Mouse (Mus musculus) erythroid progenitor cell, adult 5-6 weeks (primary cell): ENCODE measurements around the gene Pcdh10. TPM values are rescaled to one million over a fixed set of nuclear protein-coding genes. Genes with fewer than 3 reads are reported as not detected.

Source experiments
- ATAC-seq: replicated peaks from 2 replicates; pipeline ENCODE4 v1.8.0; 2016; ENCODE audit warnings: moderate number of reproducible peaks, mild to moderate bottlenecking, moderate TSS enrichment, inconsistent platforms; ENCODE audit not compliant: poor library complexity, low FRiP score, severe bottlenecking
- total RNA-seq, 2 experiments: library from RNA; stranded (forward) in 1 of 2; stranded (reverse) in 1 of 2; fragments of 150-400 nt in 1 of 2; fragments of 186-747, 209-891 nt in 1 of 2; gene quantifications; 2 replicates each; pipeline versions ENCODE4 v1.2.3 to v1.2.4; 2015 to 2017; ENCODE audit warnings: low replicate concordance in 2 of 2

The Pcdh10 gene
- total RNA-seq (2015; ENCODE audit: low replicate concordance) (not detected in 2 replicates), total RNA-seq (2017; ENCODE audit: low replicate concordance) (not detected in 2 replicates)

GRCm38 (mm10) chr3:45378145-45378544, at the start of gene Pcdh10:
Gene Pcdh10 (plus strand): TSS chr3:45378398.
- ATAC-seq, result no peak

- ATAC-seq, result no peak
These were observed 22.3 kb upstream of the Pcdh10 start for GRCm38 (mm10) chr3:45355919-45356318.

DNA sequence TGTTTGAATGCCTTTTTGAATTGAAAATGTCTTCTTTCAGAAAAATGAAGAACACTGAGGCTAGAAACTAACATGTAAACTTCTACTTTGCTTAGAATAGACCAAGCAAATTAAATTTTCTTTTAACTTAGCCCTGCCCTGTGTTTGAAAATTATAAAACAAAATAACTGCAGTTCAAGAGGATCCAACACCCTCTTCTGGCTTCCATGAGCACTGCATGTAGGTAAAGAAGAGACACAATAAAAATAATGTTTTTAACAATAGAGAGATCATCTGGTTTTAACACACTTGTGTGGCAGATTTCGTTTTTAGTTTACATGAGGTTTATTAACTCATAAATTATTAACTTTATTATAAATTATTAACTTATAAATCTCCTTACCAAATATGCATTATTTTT, 9.2 kb upstream of the Pcdh10 start:
- ATAC-seq, result no peak

DNA sequence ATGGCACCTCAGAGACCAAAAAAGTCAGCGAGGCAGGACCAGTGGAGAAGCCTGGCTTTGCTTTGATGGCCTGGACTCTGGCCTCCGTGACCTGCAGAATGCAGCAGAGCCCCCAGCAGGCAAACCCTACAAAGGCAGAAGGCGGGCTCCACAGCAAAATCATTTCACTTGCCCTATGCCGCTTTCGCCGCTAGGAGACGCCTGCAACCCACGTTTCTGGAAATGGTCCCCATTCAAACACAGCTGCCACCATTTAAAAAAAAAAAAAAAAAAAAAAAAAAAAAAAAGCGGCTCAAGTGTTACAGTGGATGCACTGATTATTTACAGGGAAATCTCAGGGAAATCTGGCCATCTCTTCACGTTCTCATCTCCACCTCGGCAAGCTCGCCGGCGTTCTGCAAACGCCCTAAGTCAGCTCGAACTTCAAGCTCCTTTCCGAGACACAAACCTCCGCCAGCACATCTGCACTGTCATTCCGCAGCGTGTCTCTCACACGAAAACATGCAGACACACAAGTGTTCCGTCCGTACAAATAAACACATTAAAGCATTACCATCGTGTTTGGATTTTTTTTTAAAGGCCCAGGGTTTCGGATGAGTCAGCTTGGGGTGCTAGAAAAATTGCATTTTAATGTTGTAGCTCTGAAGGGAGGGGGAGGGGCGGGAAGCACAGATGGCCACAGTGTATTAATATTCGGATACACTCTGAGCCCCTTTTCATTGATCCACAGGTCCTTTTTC, 2.3 kb upstream of the Pcdh10 start:
- no peak for ATAC-seq

GRCm38 (mm10) chr3:45376501-45377390, 1.5 kb upstream of the Pcdh10 start:
- ATAC-seq, result no peak

GRCm38 (mm10) chr3:45377391-45377998, 703 bp upstream of the Pcdh10 start:
- ATAC-seq, result no peak

- no peak for ATAC-seq
These were observed 1.4 kb downstream of the Pcdh10 start for GRCm38 (mm10) chr3:45379541-45379971.

GRCm38 (mm10) chr3:45379972-45380761, 2.0 kb downstream of the Pcdh10 start:
- no peak for ATAC-seq

GRCm38 (mm10) chr3:45380811-45381761, 2.9 kb downstream of the Pcdh10 start:
- ATAC-seq, result no peak

GRCm38 (mm10) chr3:45382032-45382755, 4.0 kb downstream of the Pcdh10 start:
- no peak for ATAC-seq

GRCm38 (mm10) chr3:45383831-45384230, 5.6 kb downstream of the Pcdh10 start:
- no peak for ATAC-seq

DNA sequence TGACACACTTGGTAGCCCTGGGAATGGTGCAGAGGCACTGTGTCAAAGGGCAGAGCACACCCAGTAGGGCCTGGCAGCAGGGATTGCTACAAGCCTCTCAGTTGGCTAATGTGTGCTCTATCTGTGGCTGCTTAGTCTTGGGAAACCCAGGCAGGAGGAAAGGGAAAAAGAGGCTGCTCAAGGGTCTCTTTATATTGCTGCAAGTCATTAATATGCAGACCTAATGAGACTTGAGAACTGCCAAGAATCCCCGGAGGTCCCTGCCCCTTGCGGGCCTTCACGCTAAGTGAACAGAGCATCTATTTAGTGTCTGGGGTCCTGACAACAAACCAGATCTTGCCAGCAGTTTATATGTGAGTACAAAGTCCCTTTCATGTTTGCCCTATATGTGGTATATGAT, 6.8 kb downstream of the Pcdh10 start:
- ATAC-seq, result no peak

- no peak for ATAC-seq
These were observed 7.3 kb downstream of the Pcdh10 start for GRCm38 (mm10) chr3:45385451-45385850.

DNA sequence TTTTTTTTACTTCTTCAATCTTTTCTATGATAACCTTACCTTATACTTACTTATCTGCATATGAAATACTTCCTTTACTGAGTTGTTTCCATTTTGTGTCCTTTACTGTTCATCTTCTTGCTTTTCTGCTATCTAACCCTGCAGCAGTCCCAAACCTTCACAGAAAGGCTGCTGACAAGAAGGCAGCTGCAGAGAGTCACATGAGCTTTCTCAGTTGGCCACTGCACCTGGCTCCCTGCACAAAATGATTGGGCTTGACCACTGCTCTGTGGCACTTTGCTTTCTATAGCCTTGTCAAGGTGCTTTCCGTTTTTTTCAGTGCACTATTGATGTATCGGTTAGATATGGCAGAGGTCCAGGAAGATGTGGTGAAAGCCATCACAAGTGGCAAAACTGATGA, 8.3 kb downstream of the Pcdh10 start:
- ATAC-seq, result no peak

- no peak for ATAC-seq
These were observed 18.9 kb downstream of the Pcdh10 start for GRCm38 (mm10) chr3:45397101-45397500.

DNA sequence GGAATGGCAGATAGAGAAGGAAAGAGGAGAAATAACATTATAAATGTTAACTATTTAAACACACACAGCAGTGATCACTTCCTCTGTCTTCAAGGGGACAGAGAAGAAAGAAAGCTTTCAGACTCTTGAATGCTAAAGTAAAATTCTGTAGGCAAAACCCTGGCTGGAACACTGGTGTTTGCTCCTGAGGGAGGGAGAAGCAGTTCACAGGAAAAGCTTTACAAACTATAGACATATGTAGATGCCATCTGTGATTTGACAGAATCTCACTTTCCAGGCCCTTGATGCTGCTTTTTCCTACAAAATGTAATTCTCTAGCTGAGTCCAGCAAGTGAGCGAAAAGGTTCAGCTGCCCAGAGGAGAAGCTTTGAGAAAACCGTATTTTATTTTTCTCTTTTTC, 25.0 kb downstream of the Pcdh10 start:
- ATAC-seq, result no peak

- no peak for ATAC-seq
These were observed 53.5 kb downstream of the Pcdh10 start for GRCm38 (mm10) chr3:45431691-45432090.

GRCm38 (mm10) chr3:45432172-45432765, 54.1 kb downstream of the Pcdh10 start:
- ATAC-seq, result no peak
